Mouse (Mus musculus) heart, postnatal 0 days (tissue): ENCODE measurements around the gene Zfp873. TPM values are rescaled to one million over a fixed set of nuclear protein-coding genes. Genes with fewer than 3 reads are reported as not detected.
A peak's percentile ranks its signal among the peaks of the same experiment; 100 is the strongest.
"Not testable (repeated sequence)": the region's sequence is repeated elsewhere in the genome, so short reads cannot be mapped to it uniquely, and the experiment has no call there.

ENCODE experiments used
- ATAC-seq: fragments of 200-750 bp; cut with Nextera tagmentation; 2 replicates; pipeline ENCODE4 v1.8.0; 2017; ENCODE audit warnings: low read depth, moderate number of reproducible peaks, moderate library complexity; ENCODE audit not compliant: insufficient read depth
- DNase-seq: peaks from one replicate; pipeline ENCODE4 v3.0.0-alpha.2; 2016; ENCODE audit warnings: low spot score
- H3K27ac ChIP-seq: fragments of 300-500 bp; sonication (generic); 2 replicates; pipeline ENCODE4 v1.5.1; 2014; ENCODE audit warnings: low read depth, mild to moderate bottlenecking
- H3K27me3 ChIP-seq: fragments of 300-500 bp; sonication (generic); 2 replicates; pipeline ENCODE4 v1.6.1; 2014; ENCODE audit warnings: low read length, mixed read lengths; ENCODE audit not compliant: control insufficient read depth, insufficient read depth
- H3K36me3 ChIP-seq: fragments of 300-500 bp; sonication (generic); replicated peaks from 2 replicates; pipeline ENCODE4 v1.6.1; 2014; ENCODE audit warnings: low read length, mixed read lengths; ENCODE audit not compliant: control insufficient read depth, insufficient read depth
- H3K4me1 ChIP-seq: fragments of 300-500 bp; sonication (generic); 2 replicates; pipeline ENCODE4 v1.6.1; 2014; ENCODE audit warnings: antibody characterized with exemption; ENCODE audit not compliant: control insufficient read depth, insufficient read depth
- H3K4me2 ChIP-seq: fragments of 300-500 bp; sonication (generic); 2 replicates; pipeline ENCODE4 v1.6.1; 2014; ENCODE audit warnings: low read depth, mild to moderate bottlenecking, low read length, moderate library complexity
- H3K4me3 ChIP-seq: fragments of 300-500 bp; sonication (generic); 2 replicates; pipeline ENCODE4 v1.5.1; 2014; ENCODE audit warnings: low read depth, low read length
- H3K9ac ChIP-seq: fragments of 300-500 bp; sonication (generic); replicated peaks from 2 replicates; pipeline ENCODE4 v1.6.1; 2014; ENCODE audit warnings: low read depth, low read length, mixed read lengths
- H3K9me3 ChIP-seq: fragments of 300-500 bp; sonication (generic); replicated peaks from 2 replicates; pipeline ENCODE4 v1.6.1; 2016; ENCODE audit warnings: low read length; ENCODE audit not compliant: control insufficient read depth
- CTCF ChIP-seq: IDR thresholded peaks from 2 replicates; pipeline ENCODE4 v1.5.1; 2016; ENCODE audit warnings: antibody characterized with exemption, control low read depth, low read depth
- EP300 ChIP-seq: IDR thresholded peaks from 2 replicates; pipeline ENCODE4 v1.6.1; 2016; ENCODE audit warnings: antibody characterized with exemption, low read depth
- WGBS: fragments of 180-500 bp; shearing (Covaris S2); extraction: QIAGEN DNeasy Blood & Tissue Kit; methylation state at CpG from one replicate; pipeline ENCODE4 v1.1.7; 2014; 5-methylcytosine and 5-hydroxymethylcytosine counted together
- polyA plus RNA-seq: library from polyadenylated mRNA; unstranded; fragments of >200 nt; fragmentation: Nextera tagmentation; extraction: Ambion mirVana; gene quantifications from 2 replicates; pipeline ENCODE4 v1.2.1, GENCODE M21; 2015
- total RNA-seq: library from RNA; depleted of rRNA; stranded (reverse); fragments of >200 nt; gene quantifications from 2 replicates; pipeline ENCODE4 v1.2.3, GENCODE M21; 2014; ENCODE audit warnings: low replicate concordance; rRNA removed

Gene Zfp873
- total RNA-seq: 2.1 and 3.7 TPM in 2 replicates
- polyA plus RNA-seq: 8.1 and 8.5 TPM in 2 replicates

DNA sequence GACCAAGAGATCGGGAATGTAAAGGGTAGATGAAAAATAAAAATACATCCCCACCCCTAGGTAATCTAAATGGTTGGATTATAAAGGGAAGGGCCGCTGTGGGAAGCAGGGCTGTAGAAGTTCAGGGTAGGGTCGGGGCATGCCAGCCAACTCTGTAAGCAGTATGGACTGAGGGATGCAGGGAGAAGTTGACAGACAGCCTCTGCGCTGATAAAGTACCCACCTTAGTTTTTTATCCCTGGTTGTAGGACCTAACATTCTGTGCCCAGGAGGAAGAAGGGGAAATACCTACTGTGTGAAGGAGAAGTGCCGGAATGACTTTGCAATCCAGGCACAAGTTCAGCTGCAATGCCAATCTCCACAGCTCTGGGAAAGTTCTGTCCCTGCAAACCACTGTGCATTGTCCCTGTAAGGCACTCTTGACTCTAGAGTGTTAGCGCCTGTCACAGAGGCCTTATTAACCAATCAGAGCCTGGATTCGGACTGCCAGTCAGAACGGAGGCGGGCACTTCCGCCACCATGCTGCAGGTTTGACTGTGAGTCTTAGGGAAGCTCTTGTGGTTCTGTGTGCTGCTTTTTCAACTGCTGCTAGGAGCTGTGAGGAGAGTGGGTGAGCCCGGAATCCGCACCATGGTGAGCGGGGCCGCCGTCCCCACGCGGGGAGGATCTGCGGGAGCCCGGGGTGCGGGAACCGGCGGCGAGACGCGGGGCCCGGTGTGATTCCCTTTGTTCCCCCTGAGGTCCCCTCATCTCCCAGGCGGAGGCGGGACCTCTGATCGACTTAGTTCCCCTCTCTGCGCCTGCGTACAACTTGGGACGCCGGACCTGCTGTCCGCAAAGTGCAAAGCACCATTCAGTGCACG, at the start of gene Zfp873:
Gene Zfp873 (plus strand): TSS at position 527 of the 863 bp plus-strand sequence.
- Histone ChIP-seq H3K4me2 (peak within 1 kb of the TSS; percentile 71), H3K27me3 (no peaks in the 10 kb centered on the region), H3K9me3 (peaks cover 26% of the 10 kb centered on the region), H3K9ac (peak within 1 kb of the TSS; percentile 84), H3K36me3 (no peaks in the 10 kb centered on the region), H3K27ac (peak within 1 kb of the TSS; percentile 99), H3K4me3 (peak within 1 kb of the TSS; percentile 79), H3K4me1 (0 out of 2 replicates have a peak, but pooled peaks cover 4% of the 10 kb centered on the region)
- WGBS: 8% methylated on average over 35 of the region's 35 CpGs
- TF ChIP-seq CTCF: no peak
- no peak for TF ChIP-seq EP300
- DNase-seq (peak; percentile 94), ATAC-seq (peak; percentile 99)

DNA sequence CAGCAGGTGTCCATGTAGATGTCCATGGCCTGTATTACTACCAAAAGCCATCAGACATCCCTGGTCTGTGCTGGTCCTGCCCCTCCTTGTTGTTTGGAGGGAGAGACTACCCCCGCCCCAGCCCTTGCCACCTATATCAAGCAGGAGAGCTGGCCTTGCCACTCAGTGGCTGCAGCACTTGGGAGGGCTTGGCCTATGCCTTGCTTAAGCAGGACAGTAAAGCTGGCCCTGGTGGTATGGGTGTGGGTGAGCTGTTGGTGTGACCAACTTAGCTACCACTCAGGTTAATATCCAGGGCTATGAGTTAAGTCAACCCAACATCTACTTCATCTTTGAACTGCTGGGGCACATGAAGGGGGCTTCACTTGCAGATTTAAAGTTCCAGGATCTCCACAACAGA, 44.7 kb upstream of the Zfp873 start:
- H3K4me3 ChIP-seq, DNase-seq, H3K9ac ChIP-seq, H3K4me2 ChIP-seq, H3K36me3 ChIP-seq, H3K4me1 ChIP-seq, ATAC-seq, H3K27ac ChIP-seq, H3K27me3 ChIP-seq, H3K9me3 ChIP-seq: not testable (repeated sequence)
- WGBS: 96% methylated on average over 1 of the region's 1 CpGs

DNA sequence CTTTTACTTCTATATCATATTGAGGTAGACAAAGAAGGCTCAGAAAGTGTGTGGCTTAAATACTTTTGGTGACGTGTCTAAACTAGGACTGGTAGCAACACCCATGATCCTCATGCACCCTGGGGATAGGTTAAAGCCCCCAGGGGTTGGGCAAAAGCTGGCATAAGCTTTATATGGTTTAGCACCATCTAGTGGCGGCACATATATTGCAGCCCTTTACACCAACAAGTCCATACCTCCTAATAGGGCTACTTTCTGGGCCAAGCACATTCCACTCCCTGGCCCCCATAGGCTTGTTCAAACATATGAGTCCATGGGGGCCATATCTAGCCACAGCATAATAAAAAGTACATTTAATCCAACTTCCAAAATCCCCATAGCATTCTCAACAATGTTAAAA, 43.1 kb upstream of the Zfp873 start:
- not testable (repeated sequence) for DNase-seq, H3K4me2 ChIP-seq, H3K4me1 ChIP-seq, H3K4me3 ChIP-seq, H3K27me3 ChIP-seq, H3K9ac ChIP-seq, H3K27ac ChIP-seq, ATAC-seq, H3K36me3 ChIP-seq
- 30% methylated on average over 1 of the region's 2 CpGs for WGBS
- H3K9me3 ChIP-seq: peaks cover 18% of the 10 kb centered on the region

DNA sequence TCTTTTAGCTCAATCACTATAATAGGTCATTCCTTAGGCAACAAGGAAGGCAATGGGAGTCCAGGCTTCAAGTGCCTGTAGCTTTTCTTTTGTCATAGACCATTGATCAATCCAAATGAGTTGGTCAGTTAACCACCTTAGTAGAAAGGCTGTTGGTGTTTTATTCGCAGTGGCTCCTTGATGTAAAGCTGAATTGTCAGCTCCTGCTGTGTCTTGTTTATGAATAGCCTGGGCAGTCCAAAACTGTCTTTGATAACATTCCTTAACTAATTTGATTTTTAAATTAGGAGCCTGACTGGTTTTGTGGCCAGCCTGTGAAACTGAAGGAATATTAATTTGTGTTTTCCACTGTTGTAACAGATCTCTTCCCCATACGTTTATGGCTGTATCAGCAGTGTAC, 5.7 kb upstream of the Zfp873 start:
- Histone ChIP-seq H3K4me2 (no peak overlapping the region), H3K9me3 (peaks cover 6% of the 10 kb centered on the region; the same call in 1 of the 2 replicates), H3K4me1 (no peaks in the 10 kb centered on the region), H3K4me3 (no peak overlapping the region), H3K27me3 (no peaks in the 10 kb centered on the region), H3K9ac (no peak overlapping the region), H3K36me3 (no peaks in the 10 kb centered on the region), H3K27ac (no peak overlapping the region)
- WGBS: 71% methylated on average over 2 of the region's 2 CpGs
- TF ChIP-seq EP300: no peak
- TF ChIP-seq CTCF: no peak
- ATAC-seq (no peak), DNase-seq (no peak)

DNA sequence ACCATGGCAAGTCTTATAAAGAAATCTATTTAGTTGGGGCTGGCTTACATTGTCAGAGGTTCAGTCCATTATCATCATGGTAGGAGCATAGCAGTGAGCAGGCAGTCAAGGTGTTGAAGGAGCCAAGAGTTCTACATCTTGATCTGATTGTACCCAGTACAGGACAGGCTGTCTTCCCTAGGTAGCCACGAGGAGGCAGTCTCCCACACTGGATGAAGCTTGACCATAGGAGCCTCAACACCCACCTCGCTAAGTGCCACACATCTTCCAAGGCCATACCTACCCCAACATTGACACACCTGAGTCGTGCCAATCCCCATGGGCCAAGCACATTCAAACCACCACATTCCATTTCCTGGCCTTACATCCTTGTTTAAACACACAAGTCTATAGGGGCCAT, 1.3 kb upstream of the Zfp873 start:
- H3K9me3 ChIP-seq: peaks cover 14% of the 10 kb centered on the region; the same call in 1 of the 2 replicates
- no peak overlapping the region for H3K4me3 ChIP-seq
- H3K4me2 ChIP-seq: no peak overlapping the region
- no peaks in the 10 kb centered on the region for H3K27me3 ChIP-seq
- 83% methylated on average over 3 of the region's 3 CpGs for WGBS
- H3K27ac ChIP-seq: no peak overlapping the region
- H3K4me1 ChIP-seq: 0 out of 2 replicates have a peak, but pooled peaks cover 4% of the 10 kb centered on the region
- ATAC-seq: no peak
- H3K9ac ChIP-seq: no peak overlapping the region
- no peak for DNase-seq
- no peaks in the 10 kb centered on the region for H3K36me3 ChIP-seq
- TF ChIP-seq EP300 (no peak), CTCF (no peak)

DNA sequence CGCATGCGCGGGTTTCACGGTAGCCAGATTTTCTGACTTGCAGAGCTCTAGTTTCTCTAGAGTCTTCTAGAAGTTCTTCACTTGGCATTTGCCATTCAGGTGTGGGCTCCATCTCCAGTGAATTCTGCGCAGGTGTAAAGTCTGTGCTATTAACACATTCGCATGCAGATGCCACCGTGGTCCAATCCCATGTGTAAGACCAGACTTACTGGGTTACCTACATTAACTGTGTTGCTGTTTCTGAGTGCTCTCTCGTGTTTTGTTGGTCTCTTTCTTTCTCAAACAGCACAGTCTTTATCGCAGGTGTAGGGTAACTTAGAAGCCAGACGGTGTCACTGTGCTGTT, 509 bp downstream of the Zfp873 start:
- not testable (repeated sequence) for H3K36me3 ChIP-seq, DNase-seq, H3K4me1 ChIP-seq, H3K27me3 ChIP-seq, ATAC-seq
- 22% methylated on average over 10 of the region's 10 CpGs for WGBS
- H3K4me3 ChIP-seq: peak overlapping the region; percentile 79
- peak overlapping the region; percentile 71 for H3K4me2 ChIP-seq
- H3K9ac ChIP-seq: peak overlapping the region; percentile 84
- peaks cover 32% of the 10 kb centered on the region for H3K9me3 ChIP-seq
- peak overlapping the region; percentile 99 for H3K27ac ChIP-seq

DNA sequence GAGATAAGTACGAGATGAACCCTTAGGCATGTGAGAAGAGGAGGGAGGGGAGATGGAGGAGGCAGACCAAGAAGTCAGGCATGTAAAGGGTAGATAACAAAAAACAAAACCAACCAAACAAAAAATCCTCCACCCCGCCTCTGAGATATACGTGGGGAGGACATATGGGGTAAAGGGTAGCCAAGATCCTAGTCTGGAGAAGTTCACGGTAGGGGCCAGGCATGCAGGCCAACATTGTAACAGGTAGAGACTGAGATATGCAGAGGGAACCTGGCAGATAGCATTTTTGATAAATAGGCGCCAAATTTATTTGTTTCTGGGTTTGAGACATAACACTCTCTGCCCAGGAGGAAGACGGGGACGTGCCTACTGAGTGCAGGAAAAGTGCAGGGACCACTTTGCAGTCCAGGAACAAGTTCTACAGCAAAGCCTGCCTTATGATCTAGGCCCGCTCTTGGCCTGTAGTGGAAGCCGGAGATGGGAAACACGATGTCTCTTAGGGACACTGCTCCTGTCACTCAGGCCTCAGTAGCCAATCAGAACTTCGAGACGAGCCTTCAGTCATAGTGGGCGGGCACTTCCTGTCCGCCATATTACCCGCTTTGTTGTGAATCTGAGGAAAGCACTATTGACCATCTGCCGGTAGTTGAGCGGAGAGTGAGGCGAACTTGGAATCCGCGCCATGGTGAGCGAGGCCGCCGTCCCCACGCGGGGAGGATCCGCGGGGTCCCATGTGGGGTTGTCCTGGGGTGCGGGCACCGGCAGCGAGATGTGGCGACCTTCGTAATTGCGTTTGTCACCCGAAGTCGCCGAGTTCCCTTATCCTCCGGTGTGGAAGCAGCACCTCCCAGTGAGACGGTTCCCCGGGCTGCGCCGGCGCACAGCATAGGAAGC, 35.1 kb downstream of the Zfp873 start, which contains the start of gene BC024063:
Gene BC024063 (plus strand): TSS at position 626 of the 894 bp plus-strand sequence.
- not testable (repeated sequence) for H3K4me1 ChIP-seq, H3K36me3 ChIP-seq, H3K27me3 ChIP-seq, H3K9ac ChIP-seq, H3K9me3 ChIP-seq
- H3K4me3 ChIP-seq: peak within 1 kb of the TSS; percentile 56
- 17% methylated on average over 39 of the region's 42 CpGs for WGBS
- H3K27ac ChIP-seq: peak within 1 kb of the TSS; percentile 86
- ATAC-seq (peak; percentile 98), DNase-seq (peak; percentile 29)
- peak within 1 kb of the TSS; percentile 56 for H3K4me2 ChIP-seq

DNA sequence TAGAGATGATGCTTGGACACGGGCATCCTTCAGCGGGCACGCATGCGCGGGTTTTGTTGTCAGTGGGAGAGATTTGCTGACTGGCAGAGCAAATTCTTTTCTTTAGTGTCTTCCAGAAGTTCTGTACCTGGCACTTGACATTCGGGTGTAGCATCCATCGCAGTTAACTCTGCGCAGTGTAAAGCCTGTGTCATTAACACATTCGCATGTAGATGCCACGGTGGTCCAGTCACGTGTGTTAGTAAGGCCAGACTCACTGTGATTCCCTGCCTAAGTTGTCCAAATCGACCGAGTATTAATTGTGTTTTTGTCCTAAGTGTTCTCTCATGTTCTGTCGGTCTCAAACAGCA, 35.7 kb downstream of the Zfp873 start:
- not testable (repeated sequence) for H3K36me3 ChIP-seq, H3K9ac ChIP-seq, H3K4me1 ChIP-seq, H3K27me3 ChIP-seq, DNase-seq, H3K9me3 ChIP-seq
- ATAC-seq: peak; percentile 15
- Histone ChIP-seq H3K27ac (peak overlapping the region; percentile 86; the same call in 1 of the 2 replicates), H3K4me3 (peak overlapping the region; percentile 56), H3K4me2 (peak overlapping the region; percentile 56)
- 17% methylated on average over 14 of the region's 14 CpGs for WGBS
